Mouse (Mus musculus) heart, postnatal 0 days (tissue): ENCODE results near the gene Ttc9c. TPM values are rescaled to one million over a fixed set of nuclear protein-coding genes. Genes with fewer than 3 reads are reported as not detected.
A peak's percentile ranks its signal among the peaks of the same experiment; 100 is the strongest.

Source experiments
- ATAC-seq: fragments of 200-750 bp; cut with Nextera tagmentation; 2 replicates; pipeline ENCODE4 v1.8.0; 2017; ENCODE audit warnings: low read depth, moderate number of reproducible peaks, moderate library complexity; ENCODE audit not compliant: insufficient read depth
- DNase-seq: peaks from one replicate; pipeline ENCODE4 v3.0.0-alpha.2; 2016; ENCODE audit warnings: low spot score
- H3K27ac ChIP-seq: fragments of 300-500 bp; sonication (generic); 2 replicates; pipeline ENCODE4 v1.5.1; 2014; ENCODE audit warnings: low read depth, mild to moderate bottlenecking
- H3K27me3 ChIP-seq: fragments of 300-500 bp; sonication (generic); 2 replicates; pipeline ENCODE4 v1.6.1; 2014; ENCODE audit warnings: low read length, mixed read lengths; ENCODE audit not compliant: control insufficient read depth, insufficient read depth
- H3K36me3 ChIP-seq: fragments of 300-500 bp; sonication (generic); replicated peaks from 2 replicates; pipeline ENCODE4 v1.6.1; 2014; ENCODE audit warnings: low read length, mixed read lengths; ENCODE audit not compliant: control insufficient read depth, insufficient read depth
- H3K4me1 ChIP-seq: fragments of 300-500 bp; sonication (generic); 2 replicates; pipeline ENCODE4 v1.6.1; 2014; ENCODE audit warnings: antibody characterized with exemption; ENCODE audit not compliant: control insufficient read depth, insufficient read depth
- H3K4me2 ChIP-seq: fragments of 300-500 bp; sonication (generic); 2 replicates; pipeline ENCODE4 v1.6.1; 2014; ENCODE audit warnings: low read depth, mild to moderate bottlenecking, low read length, moderate library complexity
- H3K4me3 ChIP-seq: fragments of 300-500 bp; sonication (generic); 2 replicates; pipeline ENCODE4 v1.5.1; 2014; ENCODE audit warnings: low read depth, low read length
- H3K9ac ChIP-seq: fragments of 300-500 bp; sonication (generic); replicated peaks from 2 replicates; pipeline ENCODE4 v1.6.1; 2014; ENCODE audit warnings: low read depth, low read length, mixed read lengths
- H3K9me3 ChIP-seq: fragments of 300-500 bp; sonication (generic); replicated peaks from 2 replicates; pipeline ENCODE4 v1.6.1; 2016; ENCODE audit warnings: low read length; ENCODE audit not compliant: control insufficient read depth
- CTCF ChIP-seq: IDR thresholded peaks from 2 replicates; pipeline ENCODE4 v1.5.1; 2016; ENCODE audit warnings: antibody characterized with exemption, control low read depth, low read depth
- EP300 ChIP-seq: IDR thresholded peaks from 2 replicates; pipeline ENCODE4 v1.6.1; 2016; ENCODE audit warnings: antibody characterized with exemption, low read depth
- WGBS: fragments of 180-500 bp; shearing (Covaris S2); extraction: QIAGEN DNeasy Blood & Tissue Kit; methylation state at CpG from one replicate; pipeline ENCODE4 v1.1.7; 2014; 5-methylcytosine and 5-hydroxymethylcytosine counted together
- polyA plus RNA-seq: library from polyadenylated mRNA; unstranded; fragments of >200 nt; fragmentation: Nextera tagmentation; extraction: Ambion mirVana; gene quantifications from 2 replicates; pipeline ENCODE4 v1.2.1, GENCODE M21; 2015
- total RNA-seq: library from RNA; depleted of rRNA; stranded (reverse); fragments of >200 nt; gene quantifications from 2 replicates; pipeline ENCODE4 v1.2.3, GENCODE M21; 2014; ENCODE audit warnings: low replicate concordance; rRNA removed

Ttc9c gene
- total and polyA plus RNA-seq, 2 experiments from 2014 or later = 20.0 to 21.4 TPM

DNA sequence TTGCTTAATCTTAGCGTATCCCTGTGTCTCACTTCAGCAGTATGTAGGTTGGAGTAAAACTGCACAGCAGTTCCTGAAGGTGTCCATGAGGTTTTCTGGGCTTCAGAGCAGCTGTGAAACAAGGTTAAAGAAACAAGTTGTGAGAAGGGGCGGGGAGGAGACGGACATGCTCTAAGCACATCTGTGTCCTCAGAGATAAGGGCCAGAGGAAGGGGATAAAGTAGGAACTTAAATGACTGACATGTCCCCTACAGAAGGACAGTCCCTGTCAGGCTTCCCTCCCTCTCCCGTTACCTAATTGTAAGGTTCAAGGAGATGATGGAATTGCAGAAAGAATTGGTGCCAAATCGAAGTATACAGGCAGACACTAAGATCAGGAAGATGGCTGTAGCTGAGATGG is 46.1 kb downstream of the Ttc9c start:
- H3K9me3 ChIP-seq = no peaks in the 10 kb centered on the region
- ATAC-seq = no peak
- no peaks in the 10 kb centered on the region for H3K27me3 ChIP-seq
- no peak overlapping the region for H3K9ac ChIP-seq
- peaks cover 29% of the 10 kb centered on the region for H3K36me3 ChIP-seq
- TF ChIP-seq CTCF = no peak
- TF ChIP-seq EP300 = no peak
- WGBS = 56% methylated on average over 5 of the region's 5 CpGs
- no peak for DNase-seq
- H3K4me2 ChIP-seq = peak overlapping the region; percentile 99; the same call in 1 of the 2 replicates
- peaks cover 20% of the 10 kb centered on the region for H3K4me1 ChIP-seq
- peak overlapping the region; percentile 98; the same call in 1 of the 2 replicates for H3K27ac ChIP-seq
- 0 out of 2 replicates have a peak overlapping the region, but pooled peaks have one; percentile 75 for H3K4me3 ChIP-seq

GRCm38 (mm10) chr19:8770567-8771270 is 48.4 kb downstream of the Ttc9c start, which contains the start of gene Tmem223:
Gene Tmem223 (plus strand): TSS chr19:8770996.
- WGBS = 27% methylated on average over 29 of the region's 29 CpGs
- Histone ChIP-seq H3K4me1 (peaks cover 20% of the 10 kb centered on the region), H3K4me3 (peak within 1 kb of the TSS; percentile 83), H3K9me3 (no peaks in the 10 kb centered on the region), H3K36me3 (peaks cover 52% of the 10 kb centered on the region), H3K4me2 (peak within 1 kb of the TSS; percentile 79), H3K9ac (peak within 1 kb of the TSS; percentile 80), H3K27me3 (no peaks in the 10 kb centered on the region), H3K27ac (peak within 1 kb of the TSS; percentile 88)
- TF ChIP-seq CTCF (no peak), EP300 (peak; percentile 69)
- DNase-seq = peak; percentile 68
- ATAC-seq = peak; percentile 56

DNA sequence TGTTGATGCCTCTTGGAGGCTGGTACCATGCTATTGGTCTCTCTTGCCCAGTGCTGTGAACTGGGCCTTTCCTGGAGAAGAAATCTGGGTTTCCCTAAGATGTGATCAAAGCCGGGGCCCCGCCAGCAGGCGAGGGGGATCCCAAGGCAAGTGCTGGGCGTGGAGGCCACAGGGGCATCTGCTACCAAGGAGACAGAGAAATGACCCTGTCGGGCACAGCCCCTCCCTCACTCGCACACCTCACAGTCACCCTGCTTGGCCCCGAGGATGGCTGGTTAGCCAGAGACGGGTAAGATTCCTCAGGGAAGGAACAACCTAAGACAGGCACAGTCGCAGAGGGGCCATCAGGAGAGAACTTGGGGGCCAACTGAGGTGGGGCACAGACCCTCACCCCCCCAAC is 53.6 kb downstream of the Ttc9c start:
- peaks cover 79% of the 10 kb centered on the region for H3K36me3 ChIP-seq
- TF ChIP-seq EP300 (no peak), CTCF (no peak)

DNA sequence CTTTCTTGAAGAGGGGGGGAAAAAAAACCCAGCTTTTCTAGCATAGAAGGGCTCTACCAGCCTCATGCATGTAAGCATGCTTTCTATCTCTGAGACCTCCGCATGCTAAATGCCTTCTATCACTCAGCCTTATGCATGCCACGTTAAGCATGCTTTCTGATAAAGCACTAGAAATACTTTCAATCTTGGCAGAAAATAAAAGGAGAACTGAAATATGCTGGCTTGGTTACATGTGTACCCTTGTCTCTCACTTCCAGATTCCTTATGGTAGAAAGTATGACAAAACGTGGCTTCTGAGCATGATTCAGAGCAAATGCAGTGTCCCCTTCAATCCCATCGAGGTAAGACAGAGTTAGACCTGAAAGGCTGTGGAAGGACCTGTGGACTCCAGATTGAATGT is 55.9 kb downstream of the Ttc9c start:
- 60% methylated on average over 4 of the region's 4 CpGs for WGBS
- no peak overlapping the region for H3K4me2 ChIP-seq
- ATAC-seq = no peak
- TF ChIP-seq CTCF = no peak
- TF ChIP-seq EP300 = no peak
- no peak overlapping the region for H3K4me3 ChIP-seq
- no peak overlapping the region for H3K9ac ChIP-seq
- DNase-seq = no peak
- H3K27me3 ChIP-seq = no peaks in the 10 kb centered on the region
- H3K36me3 ChIP-seq = peaks cover 63% of the 10 kb centered on the region
- H3K27ac ChIP-seq = no peak overlapping the region
- H3K9me3 ChIP-seq = no peaks in the 10 kb centered on the region; the same call in 1 of the 2 replicates
- H3K4me1 ChIP-seq = 0 out of 2 replicates have a peak, but pooled peaks cover 6% of the 10 kb centered on the region

More for the DNA sequence above, 53.6 kb downstream of the Ttc9c start:
- ATAC-seq = no peak
- DNase-seq = no peak
- H3K27me3 ChIP-seq = no peaks in the 10 kb centered on the region
- no peaks in the 10 kb centered on the region; the same call in 1 of the 2 replicates for H3K9me3 ChIP-seq
- H3K9ac ChIP-seq = no peak overlapping the region
- no peak overlapping the region for H3K27ac ChIP-seq
- H3K4me2 ChIP-seq = no peak overlapping the region
- H3K4me3 ChIP-seq = no peak overlapping the region
- H3K4me1 ChIP-seq = 0 out of 2 replicates have a peak, but pooled peaks cover 5% of the 10 kb centered on the region
- 98% methylated on average over 9 of the region's 9 CpGs for WGBS

- Histone ChIP-seq H3K4me1 (peaks cover 21% of the 10 kb centered on the region; the same call in 1 of the 2 replicates), H3K36me3 (peaks cover 39% of the 10 kb centered on the region), H3K4me3 (no peak overlapping the region), H3K9ac (no peak overlapping the region), H3K27me3 (no peaks in the 10 kb centered on the region), H3K27ac (no peak overlapping the region), H3K4me2 (no peak overlapping the region), H3K9me3 (no peaks in the 10 kb centered on the region; the same call in 1 of the 2 replicates)
- TF ChIP-seq EP300 (no peak), CTCF (peak; percentile 18; the same call in 1 of the 2 replicates)
- ATAC-seq (no peak), DNase-seq (no peak)
- 91% methylated on average over 2 of the region's 2 CpGs for WGBS
These were observed 58.4 kb downstream of the Ttc9c start for GRCm38 (mm10) chr19:8760757-8761156.

Other genes starting within 250 kb of the Ttc9c start
Only the 30 nearest of the 33 such genes appear.
- gene Chrm1, start 155.5 kb downstream of the Ttc9c start, total RNA-seq = not detected in 2 replicates
- gene Chrm1, start 155.5 kb downstream of the Ttc9c start, polyA plus RNA-seq = 0.05 TPM in 1 of 2 replicates, not detected in the other
- 38.3 and 66.4 TPM in 2 replicates for gene Slc3a2, start 96.0 kb downstream of the Ttc9c start, total RNA-seq
- 40.9 and 41.5 TPM in 2 replicates for gene Slc3a2, start 96.0 kb downstream of the Ttc9c start, polyA plus RNA-seq
- gene Wdr74, start 83.5 kb downstream of the Ttc9c start, total RNA-seq = 40.8 and 45.8 TPM in 2 replicates
- 35.4 and 36.6 TPM in 2 replicates for gene Wdr74, start 83.5 kb downstream of the Ttc9c start, polyA plus RNA-seq
- not detected in 2 replicates for gene 1700092M07Rik, start 78.6 kb downstream of the Ttc9c start, total RNA-seq
- 0.38 TPM in 1 of 2 replicates, not detected in the other for gene 1700092M07Rik, start 78.6 kb downstream of the Ttc9c start, polyA plus RNA-seq
- gene Stx5a, start 77.9 kb downstream of the Ttc9c start, total RNA-seq = 104 and 105 TPM in 2 replicates
- 57.0 and 63.6 TPM in 2 replicates for gene Stx5a, start 77.9 kb downstream of the Ttc9c start, polyA plus RNA-seq
- gene Nxf1, start 62.3 kb downstream of the Ttc9c start, total RNA-seq = 42.3 and 46.8 TPM in 2 replicates
- 54.8 and 59.2 TPM in 2 replicates for gene Nxf1, start 62.3 kb downstream of the Ttc9c start, polyA plus RNA-seq
- 283 and 306 TPM in 2 replicates for gene Tmem223, start 48.3 kb downstream of the Ttc9c start, total RNA-seq
- 214 and 228 TPM in 2 replicates for gene Tmem223, start 48.3 kb downstream of the Ttc9c start, polyA plus RNA-seq
- gene Tmem179b, start 44.9 kb downstream of the Ttc9c start, total RNA-seq = 38.6 and 83.7 TPM in 2 replicates
- gene Tmem179b, start 44.9 kb downstream of the Ttc9c start, polyA plus RNA-seq = 46.7 and 49.1 TPM in 2 replicates
- 11.7 and 14.9 TPM in 2 replicates for gene Taf6l, start 32.9 kb downstream of the Ttc9c start, total RNA-seq
- 12.8 and 14.5 TPM in 2 replicates for gene Taf6l, start 32.9 kb downstream of the Ttc9c start, polyA plus RNA-seq
- 47.7 and 59.8 TPM in 2 replicates for gene Polr2g, start 20.8 kb downstream of the Ttc9c start, total RNA-seq
- 143 and 144 TPM in 2 replicates for gene Polr2g, start 20.8 kb downstream of the Ttc9c start, polyA plus RNA-seq
- 1.5 and 1.6 TPM in 2 replicates for gene Zbtb3, start 16.8 kb downstream of the Ttc9c start, total RNA-seq
- 2.7 and 3.1 TPM in 2 replicates for gene Zbtb3, start 16.8 kb downstream of the Ttc9c start, polyA plus RNA-seq
- 7.1 and 12.6 TPM in 2 replicates for gene Hnrnpul2, start 677 bp upstream of the Ttc9c start, total RNA-seq
- 2.5 and 2.6 TPM in 2 replicates for gene Hnrnpul2, start 677 bp upstream of the Ttc9c start, polyA plus RNA-seq
- gene AC129217.1, start 10.4 kb upstream of the Ttc9c start, total RNA-seq = 7.0 TPM in 1 of 2 replicates, not detected in the other
- gene AC129217.1, start 10.4 kb upstream of the Ttc9c start, polyA plus RNA-seq = not detected in 2 replicates
- 34.7 and 54.2 TPM in 2 replicates for gene Bscl2, start 18.1 kb upstream of the Ttc9c start, total RNA-seq
- gene Bscl2, start 18.1 kb upstream of the Ttc9c start, polyA plus RNA-seq = 32.1 and 33.3 TPM in 2 replicates
- not detected in 2 replicates for gene Gng3, start 19.9 kb upstream of the Ttc9c start, total RNA-seq
- 0.29 and 0.48 TPM in 2 replicates for gene Gng3, start 19.9 kb upstream of the Ttc9c start, polyA plus RNA-seq
- gene Lrrn4cl, start 31.4 kb upstream of the Ttc9c start, total RNA-seq = 5.8 and 8.4 TPM in 2 replicates
- 1.5 and 1.8 TPM in 2 replicates for gene Lrrn4cl, start 31.4 kb upstream of the Ttc9c start, polyA plus RNA-seq
- 58.1 and 100.0 TPM in 2 replicates for gene Ubxn1, start 52.2 kb upstream of the Ttc9c start, total RNA-seq
- 138 and 141 TPM in 2 replicates for gene Ubxn1, start 52.2 kb upstream of the Ttc9c start, polyA plus RNA-seq
- gene Uqcc3, start 61.6 kb upstream of the Ttc9c start, total RNA-seq = 12.6 and 38.2 TPM in 2 replicates
- 91.9 and 102 TPM in 2 replicates for gene Uqcc3, start 61.6 kb upstream of the Ttc9c start, polyA plus RNA-seq
- 0.65 and 1.3 TPM in 2 replicates for gene Lbhd1, start 64.4 kb upstream of the Ttc9c start, total RNA-seq
- 30.3 and 31.2 TPM in 2 replicates for gene Lbhd1, start 64.4 kb upstream of the Ttc9c start, polyA plus RNA-seq
- not detected in 2 replicates for gene Gm49403, start 64.6 kb upstream of the Ttc9c start, total RNA-seq
- gene Gm49403, start 64.6 kb upstream of the Ttc9c start, polyA plus RNA-seq = not detected in 2 replicates
- gene 1810009A15Rik, start 69.5 kb upstream of the Ttc9c start, total RNA-seq = 28.4 and 31.4 TPM in 2 replicates
- gene 1810009A15Rik, start 69.5 kb upstream of the Ttc9c start, polyA plus RNA-seq = 37.3 and 40.5 TPM in 2 replicates
- not detected in 2 replicates for gene Gm49416, start 69.6 kb upstream of the Ttc9c start, total RNA-seq
- not detected in 2 replicates for gene Gm49416, start 69.6 kb upstream of the Ttc9c start, polyA plus RNA-seq
- gene Ints5, start 73.7 kb upstream of the Ttc9c start, total RNA-seq = 25.6 and 32.0 TPM in 2 replicates
- gene Ints5, start 73.7 kb upstream of the Ttc9c start, polyA plus RNA-seq = 12.8 and 14.2 TPM in 2 replicates
- gene Ganab, start 78.7 kb upstream of the Ttc9c start, total RNA-seq = 56.3 and 65.5 TPM in 2 replicates
- 25.6 and 26.4 TPM in 2 replicates for gene Ganab, start 78.7 kb upstream of the Ttc9c start, polyA plus RNA-seq
- gene B3gat3, start 101.0 kb upstream of the Ttc9c start, total RNA-seq = 41.5 and 54.2 TPM in 2 replicates
- 26.8 and 29.1 TPM in 2 replicates for gene B3gat3, start 101.0 kb upstream of the Ttc9c start, polyA plus RNA-seq
- 1.5 and 10.2 TPM in 2 replicates for gene Rom1, start 110.0 kb upstream of the Ttc9c start, total RNA-seq
- gene Rom1, start 110.0 kb upstream of the Ttc9c start, polyA plus RNA-seq = 3.2 TPM in 2 replicates
- 6.7 and 21.0 TPM in 2 replicates for gene Eml3, start 110.2 kb upstream of the Ttc9c start, total RNA-seq
- gene Eml3, start 110.2 kb upstream of the Ttc9c start, polyA plus RNA-seq = 9.6 and 10.1 TPM in 2 replicates
- 55.1 and 57.9 TPM in 2 replicates for gene Mta2, start 122.5 kb upstream of the Ttc9c start, total RNA-seq
- gene Mta2, start 122.5 kb upstream of the Ttc9c start, polyA plus RNA-seq = 47.6 and 51.5 TPM in 2 replicates
- gene Tut1, start 134.5 kb upstream of the Ttc9c start, total RNA-seq = 9.8 and 18.0 TPM in 2 replicates
- 8.2 and 10.4 TPM in 2 replicates for gene Tut1, start 134.5 kb upstream of the Ttc9c start, polyA plus RNA-seq
- 407 and 439 TPM in 2 replicates for gene Eef1g, start 147.7 kb upstream of the Ttc9c start, total RNA-seq
- 172 and 173 TPM in 2 replicates for gene Eef1g, start 147.7 kb upstream of the Ttc9c start, polyA plus RNA-seq